Mouse (Mus musculus): ENCODE data around the gene Dpagt1. TPM values are rescaled to one million over a fixed set of nuclear protein-coding genes. Genes with fewer than 3 reads are reported as not detected.
A peak's percentile ranks its signal among the peaks of the same experiment; 100 is the strongest.

Gene Dpagt1
- polyA plus RNA-seq, 1 experiment, result 9.9 TPM

DNA sequence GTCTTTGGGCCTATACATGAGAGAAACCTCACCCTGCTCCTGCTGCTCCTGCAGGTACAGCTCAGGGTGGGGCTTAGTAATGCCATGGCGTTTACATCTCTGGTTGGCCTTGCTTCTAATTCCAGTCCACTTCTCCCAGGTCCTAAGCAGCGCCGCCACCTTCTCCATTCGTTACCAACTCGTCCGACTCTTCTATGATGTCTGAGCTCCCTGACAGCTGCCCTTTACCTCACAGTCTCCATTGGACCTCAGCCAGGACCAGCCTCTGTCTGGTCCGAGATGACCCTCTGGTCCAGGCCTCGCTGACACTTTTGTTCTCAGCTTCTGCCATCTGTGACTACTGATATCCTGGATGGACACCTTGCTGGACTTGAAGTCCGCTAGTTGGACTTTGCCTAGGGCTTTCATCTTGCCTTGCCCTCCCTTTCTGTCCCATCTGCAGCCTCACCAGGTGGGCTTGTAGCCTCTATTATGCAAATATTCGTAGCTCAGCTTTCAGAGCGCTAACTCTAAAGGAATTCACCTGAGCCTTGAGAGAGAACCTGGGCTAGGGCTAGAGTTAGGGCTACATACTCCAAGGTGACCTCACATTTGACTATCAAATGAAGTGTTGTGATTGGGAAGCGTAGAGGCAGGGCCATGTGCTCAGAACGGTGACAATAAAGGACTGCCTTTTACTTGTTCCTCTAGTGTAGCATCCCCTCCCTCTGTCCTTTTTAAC is 7.3 kb downstream of the Dpagt1 start:
- no peak for TF ChIP-seq GATA1 (IDR thresholded peaks at IDR 0.05; ENCODE audit: low read length)

DNA sequence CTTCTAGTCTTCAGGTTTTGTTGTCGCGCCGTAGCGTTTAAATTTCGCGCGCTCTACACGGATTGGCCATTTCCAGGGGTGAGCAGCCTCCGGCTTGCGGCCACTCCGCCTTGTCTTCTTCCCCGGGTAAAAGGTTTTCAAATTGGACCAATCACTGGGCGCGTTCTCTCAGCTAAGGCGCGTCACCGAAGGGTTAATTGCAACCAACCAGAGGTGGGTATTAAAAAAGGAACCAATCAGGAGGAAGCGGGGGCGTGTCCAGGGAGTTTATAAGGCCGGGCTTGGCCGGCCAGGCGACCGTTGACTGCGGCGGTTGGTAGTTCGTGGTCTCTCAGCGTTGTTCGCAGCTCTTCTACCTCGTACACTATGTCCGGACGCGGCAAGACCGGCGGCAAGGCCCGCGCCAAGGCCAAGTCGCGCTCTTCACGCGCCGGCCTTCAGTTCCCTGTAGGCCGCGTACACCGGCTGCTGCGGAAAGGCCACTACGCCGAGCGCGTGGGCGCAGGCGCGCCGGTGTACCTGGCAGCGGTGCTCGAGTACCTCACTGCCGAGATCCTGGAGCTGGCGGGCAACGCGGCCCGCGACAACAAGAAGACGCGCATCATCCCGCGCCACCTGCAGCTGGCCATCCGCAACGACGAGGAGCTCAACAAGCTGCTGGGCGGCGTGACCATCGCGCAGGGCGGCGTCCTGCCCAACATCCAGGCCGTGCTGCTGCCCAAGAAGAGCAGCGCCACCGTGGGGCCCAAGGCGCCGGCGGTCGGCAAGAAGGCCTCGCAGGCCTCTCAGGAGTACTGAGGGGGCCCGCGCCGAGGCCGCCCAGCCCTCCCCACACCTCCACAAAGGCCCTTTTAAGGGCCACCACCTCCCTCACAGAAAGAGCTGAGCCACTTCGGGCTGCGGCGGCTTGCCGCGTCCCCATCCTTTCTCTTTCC is 8.8 kb downstream of the Dpagt1 start, which contains the start of gene H2afx:
H2afx (plus strand) TSS at position 299 of the 935 bp plus-strand sequence.
- no peak for TF ChIP-seq GATA1 (IDR thresholded peaks at IDR 0.05; ENCODE audit: low read length)

DNA sequence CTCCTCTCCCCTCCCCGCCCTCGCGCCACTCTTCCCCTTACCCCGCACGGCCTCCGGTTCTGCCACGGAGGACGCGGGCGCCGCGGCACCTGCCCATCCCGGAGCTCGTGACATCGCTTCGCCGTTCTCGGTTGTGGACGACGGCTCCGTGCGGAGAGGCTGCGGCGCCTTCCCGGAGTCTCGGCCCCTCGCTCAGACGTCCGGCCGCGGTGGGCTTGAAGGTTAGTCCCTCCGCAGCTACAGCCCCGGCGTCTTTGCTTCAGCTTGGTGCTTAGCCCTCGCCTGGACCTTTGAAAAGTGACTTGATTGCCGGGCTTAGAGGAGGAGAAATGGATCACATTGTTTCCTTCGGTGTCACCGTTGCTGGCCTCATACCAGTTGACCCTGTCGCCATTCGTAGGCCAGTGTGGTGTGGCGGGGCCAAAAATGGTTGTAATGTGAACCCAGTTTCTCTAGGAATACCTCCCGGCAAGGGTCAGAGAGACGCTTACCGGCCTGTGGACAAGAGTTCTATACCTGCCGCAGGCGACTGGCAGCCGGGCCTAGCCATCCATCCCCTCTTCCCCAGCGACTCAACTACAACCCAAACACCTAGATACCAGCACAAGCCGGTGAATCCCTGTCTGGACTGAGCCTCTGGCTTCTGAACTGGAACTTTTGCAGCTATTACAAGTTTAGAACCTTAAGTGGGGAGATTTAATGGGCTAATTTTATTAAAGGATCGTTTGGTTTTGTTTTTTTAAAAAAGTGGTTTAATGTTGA is 9.7 kb downstream of the Dpagt1 start:
- no peak for TF ChIP-seq GATA1 (IDR thresholded peaks at IDR 0.05; ENCODE audit: low read length)

DNA sequence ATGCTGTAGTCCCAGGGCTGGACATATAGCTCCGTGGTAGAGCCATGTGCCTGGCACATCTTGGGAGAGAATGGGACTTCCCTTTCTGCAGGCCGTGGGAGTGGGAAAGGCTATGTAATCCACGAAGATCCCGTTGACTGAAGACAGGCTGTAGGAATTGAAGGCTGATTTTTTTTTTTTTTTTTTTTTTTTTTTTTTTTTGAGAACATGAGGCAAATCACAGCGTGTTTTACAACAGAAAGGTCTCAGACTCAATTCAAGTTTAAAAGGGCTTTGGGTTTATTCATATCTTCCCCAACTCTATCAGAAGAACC is 10.2 kb downstream of the Dpagt1 start:
- TF ChIP-seq GATA1 (IDR thresholded peaks at IDR 0.05; ENCODE audit: low read length), result no peak

DNA sequence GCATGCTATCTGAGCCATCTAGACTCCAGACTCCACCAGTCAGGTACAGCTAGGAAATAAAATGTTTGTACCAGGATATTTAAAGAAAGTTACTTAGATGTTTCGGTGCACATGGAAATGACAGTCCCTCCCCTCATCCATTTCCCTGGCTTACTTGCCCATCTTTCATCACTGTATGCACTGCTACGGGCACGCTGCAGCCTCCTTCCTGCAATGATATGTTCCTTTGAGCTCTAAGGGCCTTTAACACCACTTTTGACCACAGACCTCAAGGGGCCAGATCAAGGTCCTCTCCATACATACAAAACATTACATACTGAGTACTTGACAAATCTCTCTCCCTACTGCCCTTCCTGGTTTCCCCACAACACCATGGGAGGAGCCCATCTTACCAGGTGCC is 11.1 kb downstream of the Dpagt1 start:
- TF ChIP-seq GATA1 (IDR thresholded peaks at IDR 0.05; ENCODE audit: low read length), result no peak

DNA sequence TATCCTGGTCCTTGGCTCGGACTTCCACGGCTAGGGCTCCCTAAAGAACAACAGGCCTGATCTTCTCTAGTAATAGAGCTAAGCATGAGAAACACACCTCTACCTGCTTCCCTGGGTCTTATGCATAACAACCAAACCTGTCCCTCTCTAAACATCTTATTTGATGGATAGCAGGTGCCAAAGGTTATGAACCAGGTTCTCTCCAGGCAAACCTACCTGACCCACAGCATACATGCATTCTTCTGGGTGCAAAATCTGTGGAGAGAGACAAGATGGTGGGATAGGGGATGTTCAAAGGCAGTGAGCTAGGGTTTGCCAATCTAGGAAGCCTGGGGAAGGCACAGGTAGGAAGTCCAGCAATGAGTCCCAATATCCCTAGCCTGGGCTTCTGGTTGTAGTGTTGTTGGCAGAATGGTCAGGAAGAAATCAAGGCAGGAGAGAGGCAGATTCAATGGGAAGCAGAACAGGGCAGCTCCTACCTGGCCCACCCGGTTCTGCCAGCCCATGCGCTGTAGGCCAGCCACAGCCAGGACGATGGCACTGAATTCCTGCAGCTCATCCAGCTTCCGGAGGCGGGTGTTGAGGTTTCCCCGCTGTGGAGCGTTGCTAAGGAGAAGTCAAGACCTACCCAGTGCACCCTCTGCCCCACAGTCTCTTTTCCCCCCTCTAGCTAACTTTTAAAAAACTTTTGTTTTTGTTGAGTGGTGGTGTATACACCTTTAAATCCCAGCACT is 11.8 kb downstream of the Dpagt1 start:
- no peak for TF ChIP-seq GATA1 (IDR thresholded peaks at IDR 0.05; ENCODE audit: low read length)

DNA sequence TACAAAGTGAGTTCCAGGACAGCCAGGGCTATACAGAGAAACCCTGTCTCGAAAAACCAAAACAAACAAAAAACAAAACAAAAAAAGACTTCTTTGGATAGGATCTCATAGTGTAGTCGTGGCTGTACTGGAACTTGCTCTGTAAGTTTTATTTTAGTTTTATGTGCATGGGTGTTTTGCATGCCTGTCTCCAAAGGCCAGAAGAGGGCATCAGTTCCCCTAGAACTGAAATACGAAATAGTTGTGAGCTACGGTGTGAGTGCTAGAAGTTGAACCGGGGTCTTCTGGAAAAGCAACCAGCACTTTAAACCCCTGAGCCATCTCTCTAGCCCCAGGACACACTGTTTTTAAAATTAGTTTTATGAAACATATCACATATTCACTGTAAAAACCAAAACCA is 12.8 kb downstream of the Dpagt1 start:
- TF ChIP-seq GATA1 (IDR thresholded peaks at IDR 0.05; ENCODE audit: low read length), result no peak

DNA sequence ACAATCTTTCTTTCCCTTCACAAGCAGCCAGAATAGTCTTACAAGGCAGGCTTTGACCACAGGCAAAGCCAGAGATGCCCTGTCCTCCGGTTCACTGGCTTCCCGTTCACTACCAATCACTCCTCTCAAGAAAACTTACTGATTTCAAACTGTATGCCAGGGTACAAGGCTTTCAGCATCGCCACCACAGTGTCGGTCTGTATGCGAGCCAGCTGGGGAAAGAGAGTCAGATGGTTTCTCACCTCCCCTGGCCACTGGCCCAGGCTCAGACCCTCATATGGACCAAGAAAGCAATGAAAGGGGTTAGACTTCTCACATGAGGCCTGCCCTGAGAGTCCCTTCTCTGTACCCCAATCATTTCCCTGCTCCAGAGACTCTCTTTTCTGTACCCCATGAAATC is 15.7 kb downstream of the Dpagt1 start:
- no peak for TF ChIP-seq GATA1 (IDR thresholded peaks at IDR 0.05; ENCODE audit: low read length)

DNA sequence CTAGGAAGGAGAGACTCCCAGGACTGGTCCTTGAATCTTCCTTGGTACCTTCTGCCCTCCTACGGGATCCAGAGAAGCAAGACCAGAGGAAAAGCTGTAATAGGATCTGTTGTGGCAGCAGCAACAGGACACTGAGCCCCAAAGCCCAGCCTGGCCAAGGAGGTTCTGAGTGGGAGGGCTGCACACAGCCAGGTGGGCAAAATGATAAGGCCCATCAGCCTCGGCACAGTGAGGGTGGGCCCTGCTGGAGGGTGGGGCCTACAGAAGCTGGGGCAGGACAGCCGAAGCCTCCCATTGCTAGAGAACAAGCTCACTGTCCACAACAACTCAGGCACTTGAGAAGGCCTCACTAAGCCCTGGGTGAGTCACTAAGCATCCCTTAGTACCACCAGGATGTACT is 16.4 kb downstream of the Dpagt1 start:
- TF ChIP-seq GATA1 (IDR thresholded peaks at IDR 0.05; ENCODE audit: low read length), result no peak

DNA sequence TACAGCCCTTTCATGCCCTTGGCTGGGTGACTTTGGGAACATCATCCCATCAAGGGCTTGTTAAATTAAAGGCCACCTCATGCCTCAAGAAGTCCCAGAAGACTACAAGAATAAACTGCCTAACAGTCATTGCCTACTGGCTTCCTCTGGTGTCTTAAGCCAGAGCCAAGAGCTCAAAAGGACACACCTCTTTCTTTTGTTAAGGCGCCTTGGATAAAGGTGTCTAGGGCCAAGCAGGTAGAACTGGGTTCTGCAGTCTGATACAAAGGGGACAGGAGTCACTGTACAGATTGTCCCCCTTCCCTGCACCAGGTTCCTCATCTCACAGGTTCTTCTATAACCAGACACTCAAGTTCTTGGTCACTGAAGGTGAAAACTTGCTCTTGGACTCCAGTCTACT is 16.8 kb downstream of the Dpagt1 start:
- no peak for TF ChIP-seq GATA1 (IDR thresholded peaks at IDR 0.05; ENCODE audit: low read length)

DNA sequence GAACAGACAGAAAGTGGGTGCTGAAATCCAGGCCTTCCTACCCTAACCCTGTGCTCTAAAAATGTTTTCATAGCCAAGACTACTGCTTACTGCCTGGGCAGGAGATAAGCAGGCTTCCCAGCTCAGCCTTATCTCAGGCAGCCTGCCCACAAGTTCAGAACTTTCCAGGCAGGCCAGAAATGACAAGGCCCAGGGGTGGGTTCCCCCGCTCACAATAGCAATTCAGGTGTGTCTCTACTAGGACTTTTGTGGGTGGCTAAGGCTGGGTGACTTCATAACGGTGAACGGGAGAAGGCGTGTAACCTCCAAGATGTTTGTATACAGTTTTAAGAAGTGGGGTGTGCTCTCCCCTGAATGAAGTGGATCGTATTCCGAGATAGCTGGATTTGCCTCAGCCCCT is 17.5 kb downstream of the Dpagt1 start:
- peak; percentile 90 for TF ChIP-seq GATA1 (IDR thresholded peaks at IDR 0.05; ENCODE audit: low read length)

DNA sequence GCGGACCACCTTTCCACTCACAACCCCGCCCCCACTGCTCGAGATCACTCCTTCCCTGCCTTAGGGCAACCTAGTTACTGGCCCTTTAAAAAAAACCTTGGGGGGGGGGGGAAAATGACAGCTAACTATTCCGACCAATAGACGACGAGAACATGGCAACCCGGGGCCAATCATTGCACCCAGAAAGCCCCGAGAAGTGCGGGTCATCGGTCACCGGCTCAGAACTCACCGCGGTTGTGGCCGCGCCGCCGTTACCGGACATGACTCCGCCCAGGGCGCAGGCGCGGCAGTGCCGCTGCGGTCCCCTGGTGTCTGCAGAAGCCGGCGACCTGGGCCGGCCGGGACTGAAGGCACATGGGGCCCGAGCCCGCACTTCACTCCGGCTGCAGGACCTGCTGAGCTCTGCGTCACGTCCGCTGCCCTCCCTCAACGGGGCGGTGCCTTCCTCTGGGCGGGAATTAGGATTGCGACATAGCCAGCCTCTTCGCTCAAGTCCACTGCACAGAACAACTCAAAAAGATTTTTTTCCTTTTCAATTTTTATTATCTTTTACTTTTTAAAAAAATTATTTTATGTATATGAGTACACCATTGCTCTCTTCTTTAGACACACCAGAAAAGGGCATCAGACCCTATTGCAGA is 18.1 kb downstream of the Dpagt1 start, which contains the start of gene Hmbs:
Hmbs (minus strand) TSS at position 448 of the 641 bp plus-strand sequence.
- TF ChIP-seq GATA1 (IDR thresholded peaks at IDR 0.05; ENCODE audit: low read length), result no peak

DNA sequence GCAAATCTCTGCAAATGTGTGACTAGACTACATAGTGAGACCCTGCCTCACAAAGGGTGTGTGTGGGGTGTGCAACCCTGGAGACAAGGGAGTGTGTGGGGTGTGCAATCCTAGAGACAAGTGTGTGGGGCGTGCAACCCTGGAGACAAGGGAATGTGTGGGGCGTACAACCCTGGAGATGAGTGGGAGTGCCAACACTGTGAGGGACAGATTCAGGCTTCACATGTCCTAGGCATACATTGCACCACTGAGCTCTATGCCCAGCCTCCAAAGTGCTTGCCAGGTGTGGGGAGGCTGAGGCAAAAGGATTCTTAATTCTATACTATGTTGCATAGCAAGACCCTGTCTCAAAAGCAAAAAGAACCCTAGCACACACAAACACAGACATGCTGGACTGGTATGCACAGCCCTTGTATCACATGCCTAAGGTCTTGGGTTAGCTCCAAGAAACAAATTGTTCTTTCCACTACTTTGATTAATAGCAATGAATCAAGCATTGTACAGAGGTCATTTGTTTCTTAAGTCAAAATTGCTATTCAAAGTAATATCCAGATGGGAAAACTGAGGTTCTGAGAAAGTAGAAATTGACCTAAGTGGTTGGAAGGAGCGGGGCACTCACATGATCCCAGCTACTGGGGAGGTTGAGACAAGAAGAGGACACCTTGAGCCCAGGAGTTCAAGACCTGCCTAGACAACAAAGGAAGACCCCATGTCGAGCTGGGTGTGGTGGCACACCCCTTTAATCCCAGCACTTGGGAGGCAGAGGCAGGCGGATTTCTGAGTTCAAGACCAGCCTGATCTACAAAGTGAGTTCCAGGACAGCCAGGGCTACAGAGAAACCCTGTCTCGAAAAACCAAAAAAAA is 20.0 kb downstream of the Dpagt1 start:
- no peak for TF ChIP-seq GATA1 (IDR thresholded peaks at IDR 0.05; ENCODE audit: low read length)

DNA sequence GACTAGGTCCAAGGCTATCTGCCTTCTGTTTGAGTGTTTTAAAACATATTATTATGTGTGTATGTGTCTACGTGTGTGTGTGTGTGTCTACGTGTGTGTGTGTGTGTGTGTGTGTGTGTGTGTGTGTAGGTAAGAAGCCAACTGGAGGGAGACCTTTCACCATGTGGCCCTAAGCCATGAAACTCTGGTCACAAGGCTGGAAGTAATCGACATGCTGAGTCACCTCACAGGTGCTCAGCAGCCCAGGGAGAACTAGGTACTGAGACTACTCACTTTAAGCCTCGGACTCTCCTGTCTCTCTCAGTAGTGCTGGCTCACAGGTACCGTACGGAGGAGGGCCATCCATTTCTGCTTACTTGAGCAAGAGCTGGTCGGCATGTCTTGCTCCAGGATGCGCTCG is 21.3 kb downstream of the Dpagt1 start:
- no peak for TF ChIP-seq GATA1 (IDR thresholded peaks at IDR 0.05; ENCODE audit: low read length)

Data from G1E-ER4 (cell line).